Mouse (Mus musculus): ENCODE measurements at regions not wholly inside any gene's neighbourhood (a gene's known extent, or its start where the extent isn't known, plus 50 kb on each side); places are given as distances from the start of the nearest gene placed in this dataset.

DNA sequence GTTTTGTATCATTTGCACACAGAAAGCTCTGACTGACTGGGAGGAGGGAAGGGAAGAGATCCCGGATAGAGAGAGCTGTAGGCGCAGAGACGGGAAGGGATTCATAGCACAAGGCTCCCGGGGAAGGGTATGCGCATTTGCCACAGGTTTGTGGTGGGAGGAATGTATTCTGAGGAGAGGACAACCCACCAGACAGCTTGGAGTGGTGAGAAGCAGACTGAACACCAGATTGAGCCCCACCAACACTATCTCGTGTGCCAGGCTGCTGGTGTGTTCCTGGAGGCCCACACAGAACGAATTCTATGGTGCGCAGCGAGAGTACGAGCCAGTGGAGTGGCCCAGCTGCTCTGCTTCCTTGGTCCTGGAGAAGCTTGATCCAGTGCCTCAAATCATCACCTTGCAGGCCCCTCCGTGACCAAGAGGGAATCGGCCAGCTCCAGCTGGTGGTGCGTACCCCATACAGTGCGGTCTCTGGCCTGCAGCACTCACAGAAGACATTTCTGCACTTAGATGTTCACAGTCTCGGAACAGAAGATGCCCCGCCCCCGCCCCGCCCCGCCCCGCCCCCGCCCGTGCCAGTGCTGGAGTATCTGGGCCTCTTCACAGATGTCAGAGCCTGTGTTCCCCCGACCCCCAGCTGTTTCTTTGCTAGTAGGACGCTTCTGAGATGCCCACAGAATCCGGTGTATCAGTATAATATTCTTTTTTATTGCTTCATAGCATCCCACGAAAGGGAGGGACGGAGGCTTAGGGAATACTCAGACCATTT is 92.8 kb upstream of the Tmem189 start:
- DNase-seq (ENCODE audit: low spot score) (no peak), ATAC-seq (replicated peaks; ENCODE audit: low FRiP score, low read depth) (no peak)
- no peak for TF ChIP-seq CTCF (IDR thresholded peaks at IDR 0.05; ENCODE audit: low read depth)
- WGBS: 42% methylated on average over 27 of the region's 27 CpGs
- Histone ChIP-seq H3K4me1 (replicated peaks; ENCODE audit: insufficient read depth, low read length) (peaks cover 26% of the 10 kb centered on the region), H3K4me2 (ENCODE audit: low read length) (no peak overlapping the region), H3K36me3 (ENCODE audit: insufficient read depth, low read length) (no peaks in the 10 kb centered on the region), H3K9ac (ENCODE audit: low read depth, low read length) (no peak overlapping the region), H3K27ac (no peak overlapping the region), H3K4me3 (replicated peaks; ENCODE audit: low read depth, low read length) (no peak overlapping the region), H3K9me3 (replicated peaks; ENCODE audit: low read length) (no peaks in the 10 kb centered on the region), H3K27me3 (ENCODE audit: insufficient read depth, low read length) (no peaks in the 10 kb centered on the region)

DNA sequence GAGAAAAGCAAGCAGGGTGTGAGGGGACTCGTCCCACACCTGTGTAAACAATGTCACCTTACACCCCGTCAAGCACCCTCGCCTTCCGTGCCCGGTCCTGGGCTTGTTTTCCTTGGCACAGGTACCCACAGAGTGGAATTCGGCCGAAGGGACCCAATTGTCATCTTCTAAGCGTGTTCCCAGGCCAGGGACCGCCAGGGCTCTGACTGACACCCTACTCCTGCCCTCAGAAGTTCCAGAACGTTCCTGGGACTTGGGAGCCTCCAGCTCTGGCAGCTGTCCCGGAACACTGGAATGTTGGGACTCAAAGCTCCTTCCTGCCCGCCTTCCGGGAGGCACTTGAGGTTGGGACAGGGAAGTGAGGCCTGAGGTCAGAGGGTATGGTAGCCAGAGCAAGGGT is 91.9 kb upstream of the Tmem189 start:
- peak; percentile 83 for DNase-seq (ENCODE audit: low spot score)
- H3K27ac ChIP-seq: 0 out of 2 replicates have a peak overlapping the region, but pooled peaks have one; percentile 20
- no peak overlapping the region for H3K9ac ChIP-seq (ENCODE audit: low read depth, low read length)
- no peaks in the 10 kb centered on the region for H3K9me3 ChIP-seq (replicated peaks; ENCODE audit: low read length)
- no peaks in the 10 kb centered on the region for H3K36me3 ChIP-seq (ENCODE audit: insufficient read depth, low read length)
- H3K4me2 ChIP-seq (ENCODE audit: low read length): 0 out of 2 replicates have a peak overlapping the region, but pooled peaks have one; percentile 8
- H3K27me3 ChIP-seq (ENCODE audit: insufficient read depth, low read length): no peaks in the 10 kb centered on the region
- H3K4me1 ChIP-seq (replicated peaks; ENCODE audit: insufficient read depth, low read length): peaks cover 26% of the 10 kb centered on the region
- no peak for TF ChIP-seq CTCF (IDR thresholded peaks at IDR 0.05; ENCODE audit: low read depth)
- WGBS: 33% methylated on average over 13 of the region's 13 CpGs
- no peak for ATAC-seq (replicated peaks; ENCODE audit: low FRiP score, low read depth)
- no peak overlapping the region for H3K4me3 ChIP-seq (replicated peaks; ENCODE audit: low read depth, low read length)

DNA sequence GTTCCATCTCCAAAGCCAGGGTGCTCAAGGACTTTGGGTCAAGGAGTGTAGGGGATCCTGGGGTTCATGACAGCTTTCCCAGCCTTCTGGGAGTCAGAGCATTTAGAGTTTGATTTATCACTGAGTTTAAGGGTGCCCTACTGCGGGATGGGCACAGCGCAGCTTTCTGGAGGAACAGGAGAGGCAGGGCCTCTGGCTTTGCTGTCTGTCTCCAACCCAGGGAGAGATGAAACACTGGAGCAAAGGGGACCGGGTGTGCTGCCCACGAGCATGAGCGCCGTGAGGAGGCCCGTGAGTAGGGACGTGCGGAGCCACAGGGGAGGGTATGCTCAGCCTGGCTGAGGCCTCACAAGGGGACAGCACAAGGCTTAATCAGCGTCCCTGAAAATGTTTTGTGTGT is 89.1 kb upstream of the Tmem189 start:
- TF ChIP-seq CTCF (IDR thresholded peaks at IDR 0.05; ENCODE audit: low read depth): no peak
- 49% methylated on average over 10 of the region's 10 CpGs for WGBS
- H3K36me3 ChIP-seq (ENCODE audit: insufficient read depth, low read length): no peaks in the 10 kb centered on the region
- H3K27ac ChIP-seq: no peak overlapping the region; the same call in 1 of the 2 replicates
- no peak for DNase-seq (ENCODE audit: low spot score)
- ATAC-seq (replicated peaks; ENCODE audit: low FRiP score, low read depth): no peak
- H3K4me3 ChIP-seq (replicated peaks; ENCODE audit: low read depth, low read length): no peak overlapping the region
- no peaks in the 10 kb centered on the region for H3K9me3 ChIP-seq (replicated peaks; ENCODE audit: low read length)
- peaks cover 26% of the 10 kb centered on the region for H3K4me1 ChIP-seq (replicated peaks; ENCODE audit: insufficient read depth, low read length)
- peak overlapping the region; percentile 61; the same call in 1 of the 2 replicates for H3K9ac ChIP-seq (ENCODE audit: low read depth, low read length)
- H3K27me3 ChIP-seq (ENCODE audit: insufficient read depth, low read length): no peaks in the 10 kb centered on the region
- peak overlapping the region; percentile 70; the same call in 1 of the 2 replicates for H3K4me2 ChIP-seq (ENCODE audit: low read length)

DNA sequence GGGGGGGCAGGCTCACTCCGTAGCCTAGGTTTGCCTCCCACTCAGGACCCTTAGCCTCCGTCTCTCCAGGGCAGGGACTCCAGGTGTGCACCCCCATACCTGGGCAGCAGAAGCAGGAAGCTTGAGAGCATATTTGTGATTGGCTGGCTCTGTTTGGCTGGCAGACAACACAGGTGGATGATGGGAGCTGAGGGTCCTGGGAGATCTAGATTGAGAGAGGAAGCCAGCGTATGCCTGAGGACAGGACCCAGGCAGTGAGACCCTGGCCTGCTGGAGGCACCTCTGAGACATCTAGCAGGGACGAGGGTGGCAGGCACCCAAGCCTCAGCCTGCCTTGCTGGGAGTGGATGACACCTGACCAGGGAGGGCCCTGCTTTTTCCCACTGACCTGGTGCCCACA is 88.6 kb upstream of the Tmem189 start:
- H3K36me3 ChIP-seq (ENCODE audit: insufficient read depth, low read length): no peaks in the 10 kb centered on the region
- 35% methylated on average over 4 of the region's 4 CpGs for WGBS
- peak overlapping the region; percentile 31; the same call in 1 of the 2 replicates for H3K4me3 ChIP-seq (replicated peaks; ENCODE audit: low read depth, low read length)
- peak overlapping the region; percentile 70 for H3K4me2 ChIP-seq (ENCODE audit: low read length)
- TF ChIP-seq CTCF (IDR thresholded peaks at IDR 0.05; ENCODE audit: low read depth): no peak
- no peaks in the 10 kb centered on the region for H3K27me3 ChIP-seq (ENCODE audit: insufficient read depth, low read length)
- DNase-seq (ENCODE audit: low spot score): no peak
- H3K27ac ChIP-seq: peak overlapping the region; percentile 86
- H3K9me3 ChIP-seq (replicated peaks; ENCODE audit: low read length): no peaks in the 10 kb centered on the region
- peak overlapping the region; percentile 61 for H3K9ac ChIP-seq (ENCODE audit: low read depth, low read length)
- ATAC-seq (replicated peaks; ENCODE audit: low FRiP score, low read depth): 0 out of 2 replicates have a peak, but pooled peaks have one; percentile 2
- H3K4me1 ChIP-seq (replicated peaks; ENCODE audit: insufficient read depth, low read length): peaks cover 26% of the 10 kb centered on the region

DNA sequence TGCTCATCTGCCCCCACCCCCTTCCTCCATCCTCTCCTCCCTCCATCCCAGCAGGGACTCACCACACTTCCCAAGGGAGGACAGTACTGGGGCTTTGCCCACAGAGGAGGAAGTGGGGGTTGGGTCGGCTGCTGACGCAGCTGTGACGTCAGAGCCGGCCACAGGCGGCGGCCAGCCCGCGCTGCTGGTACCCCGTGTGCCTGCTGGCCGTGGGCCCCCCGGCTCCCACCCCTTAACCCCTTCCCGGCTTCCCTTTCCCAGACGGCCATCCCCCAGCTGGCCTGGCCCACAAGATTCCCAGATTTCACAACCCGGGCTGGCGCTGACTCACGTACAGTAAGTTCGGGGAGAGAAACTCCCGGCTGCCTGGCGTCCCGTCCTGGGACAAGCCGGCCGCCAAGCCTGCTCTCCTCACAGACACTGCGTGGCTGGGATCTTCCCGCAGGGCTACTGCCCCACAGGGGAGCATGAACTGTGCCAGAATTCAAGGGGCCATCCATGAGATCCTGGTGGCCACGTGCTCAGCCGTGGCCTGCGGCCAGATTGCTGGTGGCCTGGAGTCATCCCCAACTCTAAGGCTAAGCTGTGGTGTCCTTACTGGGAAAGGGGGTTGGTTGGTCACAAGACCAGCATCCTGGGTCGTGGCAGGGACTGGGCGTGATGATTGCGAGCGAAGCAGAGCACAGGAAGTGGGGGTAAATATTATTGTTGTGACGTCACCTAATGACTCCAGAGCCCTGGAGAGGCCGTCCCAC is 87.9 kb upstream of the Tmem189 start:
- Histone ChIP-seq H3K4me1 (replicated peaks; ENCODE audit: insufficient read depth, low read length) (peaks cover 26% of the 10 kb centered on the region), H3K36me3 (ENCODE audit: insufficient read depth, low read length) (no peaks in the 10 kb centered on the region), H3K9me3 (replicated peaks; ENCODE audit: low read length) (no peaks in the 10 kb centered on the region), H3K4me2 (ENCODE audit: low read length) (peak overlapping the region; percentile 70), H3K27ac (peak overlapping the region; percentile 86), H3K27me3 (ENCODE audit: insufficient read depth, low read length) (no peaks in the 10 kb centered on the region), H3K9ac (ENCODE audit: low read depth, low read length) (peak overlapping the region; percentile 61), H3K4me3 (replicated peaks; ENCODE audit: low read depth, low read length) (peak overlapping the region; percentile 31)
- peak; percentile 73 for ATAC-seq (replicated peaks; ENCODE audit: low FRiP score, low read depth)
- peak; percentile 81 for DNase-seq (ENCODE audit: low spot score)
- no peak for TF ChIP-seq CTCF (IDR thresholded peaks at IDR 0.05; ENCODE audit: low read depth)
- WGBS: under 1% methylated on average over 33 of the region's 33 CpGs

Data from kidney, postnatal 0 days (tissue).